In genomic region chr1:77972301-77972717, GRCm38 (mm10) we compare ENCODE assay signal across 8 mouse cellular contexts.
DNase-seq lines count a peak whose midpoint lies in the region; ATAC-seq and TF ChIP-seq lines count a peak whose summit lies in the region.

No protein-coding gene starts in this region.

- H3K4me3 ChIP-seq in cerebellum, adult 2 months (replicated peaks; ENCODE audit: insufficient read depth, low read depth, low read length) = no peak overlapping the region
- H3K4me3 ChIP-seq in liver, embryonic 14.5 days (ENCODE audit: insufficient read depth in 1 of 2, low read depth in 2 of 2, low read length in 2 of 2) = no peak overlapping the region

- no peak overlapping the region for H3K27ac ChIP-seq in cerebellum, adult 2 months (ENCODE audit: insufficient read depth, low read length)
- H3K27ac ChIP-seq in liver, embryonic 14.5 days = no peak overlapping the region

- peak; percentile 51 for DNase-seq in urinary bladder, postnatal 25 days (ENCODE audit: low spot score)
- no peak for DNase-seq in urinary bladder, postnatal 4 days (ENCODE audit: low spot score in 2 of 2)
- peak; percentile 8 to 35 for DNase-seq in cerebellum, adult 2 months
- DNase-seq in frontal cortex, postnatal 14 days (ENCODE audit: low spot score in 2 of 2) = peak; percentile 29 to 30
- DNase-seq in kidney, adult 8-10 months = peak; percentile 54 to 69
- peak in 1 of 3 experiments; percentile 2 for DNase-seq in liver, embryonic 14.5 days (ENCODE audit: low read depth in 3 of 3, low spot score in 3 of 3)
- DNase-seq in ovary, postnatal 14 days (ENCODE audit: low spot score) = peak; percentile 30

- no peak for TF ChIP-seq EP300 in liver, embryonic 14.5 days (IDR thresholded peaks at IDR 0.05; ENCODE audit: low read depth)

- H3K27me3 ChIP-seq in cerebellum, adult 2 months (ENCODE audit: control insufficient read depth, insufficient read depth, low read length) = no peaks in the 10 kb centered on the region
- H3K27me3 ChIP-seq in liver, embryonic 14.5 days (ENCODE audit: control insufficient read depth, insufficient read depth, low read length) = no peaks in the 10 kb centered on the region

- WGBS in cerebellum, adult 2 months = 8% methylated on average over 9 of the region's 9 CpGs
- 14% methylated on average over 9 of the region's 9 CpGs for WGBS in liver, embryonic 14.5 days (ENCODE audit: insufficient replicate concordance)

- no peaks in the 10 kb centered on the region for H3K9me3 ChIP-seq in liver, embryonic 14.5 days (ENCODE audit: control insufficient read depth, low read length)

- H3K9ac ChIP-seq in liver, embryonic 14.5 days (replicated peaks) = no peak overlapping the region

- H3K36me3 ChIP-seq in liver, embryonic 14.5 days (replicated peaks; ENCODE audit: control insufficient read depth, insufficient read depth, low read depth) = no peaks in the 10 kb centered on the region

- no peak for ATAC-seq in liver, embryonic 14.5 days (ENCODE audit: insufficient read depth)
- ATAC-seq in activated CD4-positive, CD25-positive, alpha-beta regulatory T cell, adult 4 months = no peak

- H3K4me1 ChIP-seq in cerebellum, adult 2 months (ENCODE audit: control insufficient read depth, insufficient read depth, low read length) = no peaks in the 10 kb centered on the region
- no peaks in the 10 kb centered on the region for H3K4me1 ChIP-seq in liver, embryonic 14.5 days (replicated peaks; ENCODE audit: control insufficient read depth in 2 of 2, insufficient read depth in 2 of 2, low read length in 1 of 2)

- TF ChIP-seq CTCF in cerebellum, adult 2 months (IDR thresholded peaks at IDR 0.05; ENCODE audit: borderline replicate concordance, insufficient read depth, low read depth, low read length) = peak; percentile 70
- peak; percentile 67 for TF ChIP-seq CTCF in liver, embryonic 14.5 days (IDR thresholded peaks at IDR 0.05; ENCODE audit: low read depth)

- H3K4me2 ChIP-seq in liver, embryonic 14.5 days (ENCODE audit: low read depth) = no peak overlapping the region

- TF ChIP-seq POLR2A in cerebellum, adult 2 months (IDR thresholded peaks at IDR 0.05; ENCODE audit: borderline replicate concordance, insufficient read depth, low read length) = no peak

Comparison
In these comparisons a context has a peak if more than half of its experiments do, and no peak if none do; other contexts are left out.
1. DNase-seq: peak in urinary bladder, postnatal 25 days (single experiment), cerebellum, adult 2 months (2 of 2), frontal cortex, postnatal 14 days (2 of 2), kidney, adult 8-10 months (2 of 2) and ovary, postnatal 14 days (single experiment); none in urinary bladder, postnatal 4 days (0 of 2).